Mouse (Mus musculus) olfactory bulb, adult 2 months (tissue): ENCODE results near the gene Mrps12. TPM values are rescaled to one million over a fixed set of nuclear protein-coding genes. Genes with fewer than 3 reads are reported as not detected.

ENCODE experiments used
- H3K27ac ChIP-seq: fragments of 200-500 bp; 2 replicates; pipeline ENCODE4 v1.5.1; 2012; ENCODE audit warnings: low read depth, low read length; ENCODE audit not compliant: insufficient read depth
- H3K4me1 ChIP-seq: fragments of 200-500 bp; 2 replicates; pipeline ENCODE4 v1.6.1; 2012; ENCODE audit warnings: low read length; ENCODE audit not compliant: control insufficient read depth, insufficient read depth
- H3K4me3 ChIP-seq: fragments of 200-500 bp; 2 replicates; pipeline ENCODE4 v1.5.1; 2012; ENCODE audit warnings: mild to moderate bottlenecking, low read depth, low read length, moderate library complexity; ENCODE audit not compliant: insufficient read depth
- CTCF ChIP-seq: fragments of 200-500 bp; IDR thresholded peaks from 2 replicates; pipeline ENCODE4 v1.5.1; 2012; ENCODE audit warnings: low read depth, mild to moderate bottlenecking, low read length, moderate library complexity; ENCODE audit not compliant: insufficient read depth
- POLR2A ChIP-seq: fragments of 200-500 bp; IDR thresholded peaks from 2 replicates; pipeline ENCODE4 v1.6.1; 2012; ENCODE audit warnings: mild to moderate bottlenecking, low read depth, low read length, moderate library complexity; ENCODE audit not compliant: insufficient read depth
- WGBS: fragments of 180-500 bp; shearing (Covaris S2); methylation state at CpG from one replicate; pipeline ENCODE4 v1.1.7; 2018; 5-methylcytosine and 5-hydroxymethylcytosine counted together
- polyA plus RNA-seq: library from polyadenylated mRNA; stranded (reverse); fragments of >200 nt; gene quantifications from 2 replicates; pipeline ENCODE4 v1.2.4, GENCODE M21; 2012; ENCODE audit warnings: low replicate concordance; ENCODE audit not compliant: missing spikeins, insufficient read depth, insufficient read length

Mrps12 gene
- polyA plus RNA-seq, 1 experiment = not detected

DNA sequence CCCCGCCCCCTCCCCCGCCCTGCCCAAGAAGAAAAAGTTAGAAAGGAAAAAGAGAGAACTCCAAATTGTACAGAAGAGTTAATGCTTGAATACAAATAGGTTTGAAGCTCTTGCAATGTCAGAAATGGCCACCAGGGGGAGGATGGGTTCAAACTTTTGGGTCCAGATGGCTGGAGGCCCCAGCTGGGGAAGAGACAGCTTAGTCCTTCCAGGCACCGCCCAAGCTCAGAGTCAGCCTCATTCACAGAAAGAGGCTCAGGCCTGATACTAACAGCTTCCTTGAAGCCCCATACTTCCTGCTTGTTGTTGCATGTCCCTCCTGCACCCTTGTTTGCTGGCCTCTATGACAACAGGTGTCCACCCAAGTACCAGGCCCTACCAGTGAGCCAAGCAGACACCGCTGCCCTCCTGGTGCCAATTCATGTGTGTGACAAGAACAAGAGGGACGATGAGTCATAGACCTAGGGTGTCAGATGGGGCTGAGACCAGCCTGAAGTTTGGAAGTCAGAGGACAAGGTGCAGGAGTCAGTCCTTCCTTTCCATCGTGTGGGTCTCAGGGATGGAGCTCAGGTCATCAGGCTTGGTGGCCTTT lies 38.5 kb upstream of the Mrps12 start:
- H3K4me3 ChIP-seq = no peak overlapping the region
- WGBS = 41% methylated on average over 6 of the region's 6 CpGs
- peak overlapping the region; percentile 17; the same call in 1 of the 2 replicates for H3K27ac ChIP-seq
- peaks cover 27% of the 10 kb centered on the region for H3K4me1 ChIP-seq
- TF ChIP-seq POLR2A (no peak), CTCF (peak; percentile 50)

- TF ChIP-seq CTCF = no peak
- TF ChIP-seq POLR2A = no peak
- Histone ChIP-seq H3K27ac (no peak overlapping the region), H3K4me3 (no peak overlapping the region), H3K4me1 (peaks cover 23% of the 10 kb centered on the region)
- 89% methylated on average over 9 of the region's 9 CpGs for WGBS
Measured at GRCm38 (mm10) chr7:28778825-28779224, 37.2 kb upstream of the Mrps12 start.

DNA sequence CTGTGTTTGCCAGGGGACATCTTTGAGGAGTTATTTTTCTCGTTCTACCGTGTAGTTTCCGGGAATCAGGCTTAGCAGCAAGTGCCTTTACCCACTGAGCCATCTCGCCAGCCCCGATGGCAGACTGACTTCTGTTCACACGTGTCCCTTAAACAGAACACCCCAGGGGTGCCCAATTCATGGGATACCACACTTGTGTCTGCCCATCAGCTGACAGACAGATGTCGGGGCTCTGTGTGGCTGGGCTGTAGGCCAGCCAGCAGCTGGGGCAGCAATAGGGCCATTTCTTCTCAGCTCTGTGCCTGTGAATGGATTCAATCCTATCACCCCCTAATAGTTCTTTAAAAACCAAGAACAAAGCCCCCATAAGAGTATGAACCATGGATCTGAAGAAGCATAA lies 33.5 kb upstream of the Mrps12 start:
- 69% methylated on average over 7 of the region's 7 CpGs for WGBS
- Histone ChIP-seq H3K4me1 (peaks cover 6% of the 10 kb centered on the region), H3K4me3 (no peak overlapping the region), H3K27ac (no peak overlapping the region)
- TF ChIP-seq CTCF = no peak
- TF ChIP-seq POLR2A = no peak

- H3K4me3 ChIP-seq = no peak overlapping the region
- TF ChIP-seq CTCF (no peak), POLR2A (no peak)
- 49% methylated on average over 12 of the region's 12 CpGs for WGBS
- H3K27ac ChIP-seq = no peak overlapping the region
- H3K4me1 ChIP-seq = peaks cover 6% of the 10 kb centered on the region; the same call in 1 of the 2 replicates
Measured at GRCm38 (mm10) chr7:28774164-28774563, 32.5 kb upstream of the Mrps12 start.

DNA sequence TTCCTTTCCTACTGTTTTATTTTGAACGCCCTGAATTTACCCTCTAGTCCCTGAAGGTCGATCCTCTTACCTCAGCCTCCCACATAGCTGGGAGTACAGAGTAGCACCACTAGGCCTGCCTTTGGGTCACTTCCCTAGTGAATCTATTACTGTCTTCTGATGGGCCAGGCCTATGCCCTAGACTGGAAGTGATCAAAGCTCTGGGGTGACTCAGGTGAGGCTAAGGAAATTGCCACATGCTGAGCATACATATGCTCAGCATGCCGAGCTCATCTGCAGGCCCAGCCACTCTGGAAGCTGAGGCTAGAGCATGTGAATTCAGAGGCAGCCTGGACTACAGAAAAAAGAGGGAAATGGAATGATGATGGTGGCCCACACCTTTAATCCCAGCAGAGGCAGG lies 31.5 kb upstream of the Mrps12 start:
- WGBS = 84% methylated on average over 3 of the region's 3 CpGs
- Histone ChIP-seq H3K4me1 (peaks cover 6% of the 10 kb centered on the region; the same call in 1 of the 2 replicates), H3K27ac (no peak overlapping the region), H3K4me3 (no peak overlapping the region)
- TF ChIP-seq CTCF (no peak), POLR2A (no peak)

GRCm38 (mm10) chr7:28771867-28772266 lies 30.2 kb upstream of the Mrps12 start:
- 74% methylated on average over 11 of the region's 11 CpGs for WGBS

GRCm38 (mm10) chr7:28770309-28770708 lies 28.7 kb upstream of the Mrps12 start:
- WGBS = 94% methylated on average over 3 of the region's 3 CpGs
- Histone ChIP-seq H3K27ac (no peak overlapping the region), H3K4me3 (no peak overlapping the region), H3K4me1 (peaks cover 11% of the 10 kb centered on the region)
- TF ChIP-seq POLR2A = no peak
- TF ChIP-seq CTCF = no peak

More at GRCm38 (mm10) chr7:28771867-28772266, 30.2 kb upstream of the Mrps12 start:
- TF ChIP-seq POLR2A (no peak), CTCF (no peak)
- Histone ChIP-seq H3K27ac (no peak overlapping the region), H3K4me3 (no peak overlapping the region), H3K4me1 (peaks cover 13% of the 10 kb centered on the region)

- no peak overlapping the region for H3K27ac ChIP-seq
- peaks cover 11% of the 10 kb centered on the region for H3K4me1 ChIP-seq
- TF ChIP-seq POLR2A (no peak), CTCF (no peak)
- H3K4me3 ChIP-seq = no peak overlapping the region
- 89% methylated on average over 9 of the region's 9 CpGs for WGBS
Measured at GRCm38 (mm10) chr7:28769414-28769958, 27.9 kb upstream of the Mrps12 start.

- 45% methylated on average over 7 of the region's 7 CpGs for WGBS
- Histone ChIP-seq H3K27ac (no peak within 1 kb of the TSS), H3K4me1 (peaks cover 11% of the 10 kb centered on the region), H3K4me3 (peak within 1 kb of the TSS; percentile 99)
- TF ChIP-seq CTCF (no peak), POLR2A (no peak)
Measured at GRCm38 (mm10) chr7:28767462-28767965, 25.9 kb upstream of the Mrps12 start, which contains the start of gene Nfkbib. Nfkbib (minus strand) TSS chr7:28767512.
